ENCODE assay signal across 22 mouse cellular contexts in genomic region chr9:123365353-123365752, GRCm38 (mm10).
"Had no signal": no experiment of that assay in that cellular context is flagged by ENCODE, and none has a peak within 500 bp of the region (broad histone marks: within the 10 kb centered on the region; RNA-seq: fewer than 3 reads in every experiment).

No protein-coding gene starts in this region.

- H3K4me3 ChIP-seq: heart, embryonic 12.5 days; intestine, embryonic 15.5 days; limb, embryonic 13.5 days; limb, embryonic 15.5 days; liver, embryonic 12.5 days had no signal

- H3K9me3 ChIP-seq: heart, embryonic 10.5 days; heart, embryonic 12.5 days; hindbrain, embryonic 10.5 days; hindbrain, embryonic 12.5 days; intestine, embryonic 15.5 days; limb, embryonic 13.5 days; limb, embryonic 15.5 days; liver, embryonic 12.5 days had no signal

- H3K4me2 ChIP-seq: limb, embryonic 15.5 days had no signal

- H3K36me3 ChIP-seq: heart, embryonic 10.5 days; heart, embryonic 12.5 days; hindbrain, embryonic 10.5 days; hindbrain, embryonic 12.5 days; intestine, embryonic 15.5 days; limb, embryonic 13.5 days; limb, embryonic 15.5 days; liver, embryonic 12.5 days had no signal

- DNase-seq: gastrocnemius, postnatal 14 days; gastrocnemius, postnatal 36 days; heart, adult 18-20 months; heart, postnatal 10 days; heart, postnatal 4 days; kidney, adult 18-20 months; kidney, adult 8-10 months; kidney, postnatal 10 days; kidney, postnatal 25 days; layer of hippocampus, adult 9-11 months; layer of hippocampus, postnatal 36 days; left cerebral cortex, postnatal 4 days had no signal

- H3K27ac ChIP-seq: heart, embryonic 10.5 days; hindbrain, embryonic 10.5 days; intestine, embryonic 15.5 days; limb, embryonic 13.5 days; limb, embryonic 15.5 days; liver, embryonic 12.5 days had no signal

- ATAC-seq: inflammation-experienced regulatory T-cells, adult 6 months; intestine, embryonic 15.5 days; liver, embryonic 12.5 days had no signal

- H3K9ac ChIP-seq: heart, embryonic 12.5 days; hindbrain, embryonic 12.5 days; hindbrain, embryonic 14.5 days; intestine, embryonic 15.5 days; limb, embryonic 13.5 days; limb, embryonic 15.5 days; liver, embryonic 12.5 days had no signal

- H3K27me3 ChIP-seq: heart, embryonic 12.5 days; hindbrain, embryonic 12.5 days; intestine, embryonic 15.5 days; limb, embryonic 13.5 days; limb, embryonic 15.5 days had no signal
